27 mouse cellular contexts compared by ENCODE assay signal in the genomic region with DNA sequence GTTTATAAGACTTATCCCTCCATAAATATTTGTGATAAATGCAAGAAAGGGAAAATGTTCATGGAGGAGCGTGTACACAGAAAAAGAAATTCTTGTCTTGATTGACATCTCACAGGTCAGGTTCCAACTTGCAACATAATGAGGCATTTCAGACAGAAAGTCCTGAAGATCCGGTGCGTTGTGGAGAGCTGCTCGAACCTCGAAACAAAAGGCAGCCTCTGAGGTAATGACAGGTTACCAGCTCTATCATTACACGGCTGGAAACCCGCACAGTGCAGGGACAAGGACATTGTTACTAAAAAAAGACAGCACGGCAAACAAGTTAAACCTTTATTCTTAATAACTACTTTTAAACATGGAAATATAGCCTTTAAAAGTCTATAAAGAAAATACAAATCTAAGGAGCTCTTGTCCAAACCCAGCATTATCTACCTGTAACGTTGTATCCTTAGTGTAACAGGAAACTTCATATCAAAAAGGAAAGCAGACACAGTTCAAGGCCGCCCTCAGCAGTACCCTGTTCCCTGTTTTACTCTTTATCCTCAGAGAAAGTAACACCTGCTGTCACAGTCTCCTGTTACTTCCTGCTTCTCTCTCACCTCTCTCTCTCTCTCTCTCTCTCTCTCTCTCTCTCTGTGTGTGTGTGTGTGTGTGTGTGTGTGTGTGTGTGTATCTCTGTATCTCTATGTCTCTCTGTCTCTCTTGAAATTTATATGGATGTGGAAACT. TPM values are rescaled to one million over a fixed set of nuclear protein-coding genes. Genes with fewer than 3 reads are reported as not detected.
DNase-seq lines count a peak whose midpoint lies in the region; ATAC-seq lines count a peak whose summit lies in the region.
"Had no signal": no experiment of that assay in that cellular context is flagged by ENCODE, and none has a peak within 500 bp of the region (broad histone marks: within the 10 kb centered on the region; RNA-seq: fewer than 3 reads in every experiment).

No protein-coding gene starts in this region.

- H3K4me3 ChIP-seq in heart, embryonic 16.5 days (ENCODE audit: low read length) = no peak overlapping the region
- no peak overlapping the region for H3K4me3 ChIP-seq in embryonic facial prominence, embryonic 11.5 days (ENCODE audit: low read depth, low read length)
- no peak overlapping the region for H3K4me3 ChIP-seq in intestine, embryonic 15.5 days (replicated peaks)
- H3K4me3 ChIP-seq in stomach, embryonic 16.5 days (replicated peaks; ENCODE audit: low read length) = no peak overlapping the region
- no peak overlapping the region for H3K4me3 ChIP-seq in hindbrain, embryonic 11.5 days (ENCODE audit: low read depth, low read length)
- H3K4me3 ChIP-seq: erythroblast, embryonic 14.5 days; hindbrain, embryonic 15.5 days; midbrain, embryonic 15.5 days; neural tube, embryonic 15.5 days had no signal

- no peaks in the 10 kb centered on the region for H3K27me3 ChIP-seq in heart, embryonic 16.5 days (ENCODE audit: control insufficient read depth, insufficient read depth, low read length)
- H3K27me3 ChIP-seq in embryonic facial prominence, embryonic 11.5 days (ENCODE audit: control insufficient read depth, insufficient read depth, low read length) = no peaks in the 10 kb centered on the region
- no peaks in the 10 kb centered on the region for H3K27me3 ChIP-seq in intestine, embryonic 15.5 days (replicated peaks)
- H3K27me3 ChIP-seq in stomach, embryonic 16.5 days (ENCODE audit: control insufficient read depth, insufficient read depth, low read length) = no peaks in the 10 kb centered on the region
- no peaks in the 10 kb centered on the region for H3K27me3 ChIP-seq in hindbrain, embryonic 11.5 days (ENCODE audit: control insufficient read depth, insufficient read depth, low read length)
- H3K27me3 ChIP-seq: hindbrain, embryonic 15.5 days; midbrain, embryonic 15.5 days; neural tube, embryonic 15.5 days had no signal

- H3K27ac ChIP-seq in heart, embryonic 16.5 days (ENCODE audit: low read length) = no peak overlapping the region
- H3K27ac ChIP-seq in embryonic facial prominence, embryonic 11.5 days (replicated peaks; ENCODE audit: low read depth, low read length) = no peak overlapping the region
- H3K27ac ChIP-seq in intestine, embryonic 15.5 days = no peak overlapping the region
- H3K27ac ChIP-seq in stomach, embryonic 16.5 days (ENCODE audit: low read length) = peak overlapping the region; percentile 52; the same call in 1 of the 2 replicates
- no peak overlapping the region for H3K27ac ChIP-seq in hindbrain, embryonic 11.5 days (ENCODE audit: low read depth, low read length)
- H3K27ac ChIP-seq: hindbrain, embryonic 15.5 days; liver, embryonic 14.5 days; midbrain, embryonic 15.5 days; neural tube, embryonic 15.5 days had no signal

- peak overlapping the region; percentile 32 for H3K4me2 ChIP-seq in heart, embryonic 16.5 days (ENCODE audit: low read depth, low read length)
- no peak overlapping the region for H3K4me2 ChIP-seq in embryonic facial prominence, embryonic 11.5 days (ENCODE audit: low read depth, low read length)
- no peak overlapping the region for H3K4me2 ChIP-seq in intestine, embryonic 15.5 days (replicated peaks)
- H3K4me2 ChIP-seq in stomach, embryonic 16.5 days (ENCODE audit: low read depth, low read length) = no peak overlapping the region
- H3K4me2 ChIP-seq in hindbrain, embryonic 11.5 days (replicated peaks; ENCODE audit: low read depth, low read length) = no peak overlapping the region
- H3K4me2 ChIP-seq: hindbrain, embryonic 15.5 days; midbrain, embryonic 15.5 days; neural tube, embryonic 15.5 days had no signal

- no peak for DNase-seq in heart, adult 8-10 months (ENCODE audit: low spot score)
- peak; percentile 46 for DNase-seq in embryonic facial prominence, embryonic 11.5 days (ENCODE audit: low spot score)
- DNase-seq in hindbrain, embryonic 11.5 days (ENCODE audit: low spot score) = no peak
- DNase-seq in c-Kit-positive CD71-positive TER-119-positive erythroid progenitor cells, embryonic 14.5 days (ENCODE audit: low spot score) = no peak
- DNase-seq: adrenal gland, postnatal 25 days; B cell, adult 2 months; cerebellum, adult 18-20 months; cerebellum, postnatal 10 days; forebrain, postnatal 0 days; gastrocnemius, postnatal 14 days; kidney, adult 8-10 months; kidney, postnatal 10 days; layer of hippocampus, adult 9-11 months; liver; lung, adult 2 months; lung, postnatal 10 days; right cerebral cortex, postnatal 4 days; thymus, postnatal 14 days had no signal

- no peaks in the 10 kb centered on the region for H3K9me3 ChIP-seq in heart, embryonic 16.5 days (replicated peaks; ENCODE audit: control insufficient read depth, low read length)
- H3K9me3 ChIP-seq in embryonic facial prominence, embryonic 11.5 days (replicated peaks; ENCODE audit: control insufficient read depth, low read length) = no peaks in the 10 kb centered on the region
- no peaks in the 10 kb centered on the region for H3K9me3 ChIP-seq in intestine, embryonic 15.5 days
- no peaks in the 10 kb centered on the region for H3K9me3 ChIP-seq in stomach, embryonic 16.5 days (replicated peaks; ENCODE audit: control insufficient read depth, low read length)
- H3K9me3 ChIP-seq in hindbrain, embryonic 11.5 days (ENCODE audit: control insufficient read depth, low read length) = no peaks in the 10 kb centered on the region
- H3K9me3 ChIP-seq: hindbrain, embryonic 15.5 days; midbrain, embryonic 15.5 days; neural tube, embryonic 15.5 days had no signal

- no peak for ATAC-seq in heart, embryonic 16.5 days (replicated peaks; ENCODE audit: extremely low read depth, insufficient read depth, low FRiP score)
- ATAC-seq in embryonic facial prominence, embryonic 11.5 days (replicated peaks; ENCODE audit: insufficient number of reproducible peaks, low FRiP score, low TSS enrichment, low read depth) = no peak
- ATAC-seq in intestine, embryonic 15.5 days = peak; percentile 71
- no peak for ATAC-seq in stomach, embryonic 16.5 days (ENCODE audit: insufficient read depth, low FRiP score)
- ATAC-seq in hindbrain, embryonic 11.5 days (ENCODE audit: low FRiP score) = no peak
- ATAC-seq: forebrain, postnatal 0 days; inflammation-experienced regulatory T-cells, adult 6 months; midbrain, embryonic 15.5 days had no signal

- 38% methylated on average over 10 of the region's 10 CpGs for WGBS in heart, embryonic 16.5 days
- WGBS in embryonic facial prominence, embryonic 11.5 days = 41% methylated on average over 10 of the region's 10 CpGs
- 68% methylated on average over 10 of the region's 10 CpGs for WGBS in intestine, embryonic 15.5 days
- 54% methylated on average over 10 of the region's 10 CpGs for whole genome bisulfite sequencing in stomach, embryonic 16.5 days
- WGBS in hindbrain, embryonic 11.5 days = 62% methylated on average over 10 of the region's 10 CpGs

- no peak overlapping the region for H3K9ac ChIP-seq in heart, embryonic 16.5 days (ENCODE audit: low read length)
- no peak overlapping the region for H3K9ac ChIP-seq in embryonic facial prominence, embryonic 11.5 days (replicated peaks; ENCODE audit: low read length)
- no peak overlapping the region for H3K9ac ChIP-seq in intestine, embryonic 15.5 days
- no peak overlapping the region for H3K9ac ChIP-seq in stomach, embryonic 16.5 days (ENCODE audit: low read length)
- H3K9ac ChIP-seq in hindbrain, embryonic 11.5 days (ENCODE audit: low read depth, low read length) = no peak overlapping the region
- H3K9ac ChIP-seq: forebrain, postnatal 0 days; hindbrain, embryonic 15.5 days; liver, embryonic 14.5 days; midbrain, embryonic 15.5 days; neural tube, embryonic 15.5 days had no signal

- no peaks in the 10 kb centered on the region for H3K36me3 ChIP-seq in heart, embryonic 16.5 days (ENCODE audit: control insufficient read depth, insufficient read depth)
- H3K36me3 ChIP-seq in embryonic facial prominence, embryonic 11.5 days (replicated peaks; ENCODE audit: control insufficient read depth, insufficient read depth, low read depth, low read length) = no peaks in the 10 kb centered on the region
- H3K36me3 ChIP-seq in intestine, embryonic 15.5 days = no peaks in the 10 kb centered on the region
- H3K36me3 ChIP-seq in stomach, embryonic 16.5 days (ENCODE audit: control insufficient read depth, insufficient read depth, low read length) = no peaks in the 10 kb centered on the region
- no peaks in the 10 kb centered on the region for H3K36me3 ChIP-seq in hindbrain, embryonic 11.5 days (ENCODE audit: control insufficient read depth, insufficient read depth, low read length)
- H3K36me3 ChIP-seq: hindbrain, embryonic 15.5 days; midbrain, embryonic 15.5 days; neural tube, embryonic 15.5 days had no signal

- no peaks in the 10 kb centered on the region; the same call in 1 of the 2 replicates for H3K4me1 ChIP-seq in heart, embryonic 16.5 days (ENCODE audit: control insufficient read depth, insufficient read depth, low read length)
- H3K4me1 ChIP-seq in embryonic facial prominence, embryonic 11.5 days (ENCODE audit: control insufficient read depth, insufficient read depth, low read length) = no peaks in the 10 kb centered on the region
- H3K4me1 ChIP-seq in intestine, embryonic 15.5 days (replicated peaks) = no peaks in the 10 kb centered on the region
- no peaks in the 10 kb centered on the region; the same call in 1 of the 2 replicates for H3K4me1 ChIP-seq in stomach, embryonic 16.5 days (ENCODE audit: control insufficient read depth, insufficient read depth, low read length)
- H3K4me1 ChIP-seq in hindbrain, embryonic 11.5 days (replicated peaks; ENCODE audit: control insufficient read depth, insufficient read depth, low read length) = no peaks in the 10 kb centered on the region
- H3K4me1 ChIP-seq: hindbrain, embryonic 15.5 days; midbrain, embryonic 15.5 days; neural tube, embryonic 15.5 days had no signal

RNA-seq across cellular contexts. Expression of gene Ptpn13, which starts 12.8 kb away (rescaled TPM):
- 7.8 and 8.3 TPM in 2 replicates for polyA plus RNA-seq in heart, embryonic 16.5 days (2015; fragmentation: Nextera tagmentation; extraction: Ambion mirVana)
- 1 to 10 TPM; 4.8 to 6.8 (median 5.6) TPM for total RNA-seq in heart, adult 8-10 months (2022)
- polyA plus RNA-seq in embryonic facial prominence, embryonic 11.5 days (2014; fragmentation: Nextera tagmentation; extraction: Ambion mirVana) = 14.5 and 15.3 TPM in 2 replicates
- 5.5 TPM in 2 replicates for polyA plus RNA-seq in intestine, embryonic 15.5 days (2015; fragmentation: Nextera tagmentation; extraction: Ambion mirVana)
- polyA plus RNA-seq in stomach, embryonic 16.5 days (2015; fragmentation: Nextera tagmentation; extraction: Ambion mirVana) = 16.8 and 18.8 TPM in 2 replicates
- 15.2 and 19.3 TPM in 2 replicates for polyA plus RNA-seq in hindbrain, embryonic 11.5 days (2014; fragmentation: Nextera tagmentation; extraction: Ambion mirVana)
